Mouse (Mus musculus): Measurements from ENCODE around the gene Pcsk6. TPM values are rescaled to one million over a fixed set of nuclear protein-coding genes. Genes with fewer than 3 reads are reported as not detected.

Pcsk6 gene
- polyA plus RNA-seq, 1 experiment from 2014 or later = 2.9 TPM

DNA sequence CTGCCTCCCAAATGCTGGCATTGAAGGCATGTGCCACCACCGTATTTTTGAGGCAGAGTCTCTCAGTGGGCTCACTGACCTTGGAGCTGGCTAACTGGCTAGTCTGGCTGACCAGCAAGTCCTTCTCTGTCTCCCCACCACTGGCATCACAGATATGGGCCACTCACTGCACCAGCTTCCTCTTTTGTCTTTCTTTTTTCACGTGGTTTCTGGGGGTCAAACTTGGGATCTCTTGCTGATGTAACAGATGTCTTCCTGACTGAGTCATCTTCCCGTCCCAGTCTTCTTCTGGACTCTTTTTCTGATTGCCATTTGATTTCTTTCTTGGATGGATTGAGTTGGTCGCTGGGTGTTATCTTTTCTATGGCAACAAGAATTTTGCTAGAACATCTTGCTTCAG lies 93.0 kb downstream of the Pcsk6 start:
- Histone ChIP-seq H3K4me3 (replicated peaks) (no peak overlapping the region), H3K9me3 (replicated peaks) (no peaks in the 10 kb centered on the region), H3K27me3 (no peaks in the 10 kb centered on the region), H3K4me1 (peaks cover 12% of the 10 kb centered on the region), H3K27ac (no peak overlapping the region), H3K36me3 (no peaks in the 10 kb centered on the region), H3K9ac (no peak overlapping the region), H3K4me2 (no peak overlapping the region)
- 78% methylated on average over 4 of the region's 4 CpGs for WGBS
- no peak for ATAC-seq (replicated peaks; ENCODE audit: low FRiP score)

DNA sequence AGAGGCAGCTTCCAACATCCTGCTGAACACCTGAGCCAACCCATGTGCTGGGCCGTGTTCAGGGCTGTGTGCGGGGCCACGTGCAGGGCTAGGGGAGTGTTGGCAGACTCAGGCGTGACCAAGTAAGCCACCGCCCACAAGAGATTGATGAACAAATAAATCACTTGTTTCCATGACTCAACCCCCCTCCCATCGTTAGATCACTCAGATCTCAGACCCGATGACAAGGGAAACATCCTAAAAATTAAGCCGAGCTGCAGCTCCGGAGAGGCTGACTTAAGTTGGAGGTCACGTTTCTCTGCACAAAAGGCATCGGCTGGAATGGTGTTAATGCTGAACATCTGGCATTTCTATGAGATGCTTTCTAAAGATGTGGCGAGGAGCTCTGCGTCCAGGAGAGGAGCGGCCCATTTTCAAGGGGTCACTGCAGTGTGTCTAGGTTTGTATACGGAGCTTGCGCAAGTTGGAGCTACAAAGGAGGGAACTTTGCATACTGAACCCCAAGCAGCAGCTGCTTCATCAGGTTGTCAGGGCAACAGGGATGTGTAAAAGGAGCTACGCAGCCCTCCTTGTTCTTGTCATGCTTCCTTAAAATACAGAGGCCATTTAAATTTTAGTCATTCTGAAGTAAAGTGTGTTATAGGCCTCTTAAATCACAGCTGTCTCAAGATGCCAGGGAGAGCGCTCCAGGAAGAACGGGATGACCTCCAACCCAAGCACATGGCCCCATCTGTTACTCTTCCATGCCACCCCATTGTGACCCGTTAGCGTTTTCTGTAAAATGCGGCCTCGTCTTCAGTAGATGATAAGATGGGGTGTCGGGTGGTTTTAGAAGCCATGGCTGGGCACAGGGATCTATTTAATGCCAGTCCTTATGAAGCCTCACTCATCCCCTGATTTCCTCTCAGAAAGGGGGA lies 94.0 kb downstream of the Pcsk6 start:
- peak; percentile 67 for ATAC-seq (replicated peaks; ENCODE audit: low FRiP score)
- Histone ChIP-seq H3K4me1 (peaks cover 12% of the 10 kb centered on the region), H3K27ac (no peak overlapping the region), H3K27me3 (no peaks in the 10 kb centered on the region), H3K9ac (no peak overlapping the region), H3K4me2 (0 out of 2 replicates have a peak overlapping the region, but pooled peaks have one; percentile 23), H3K4me3 (replicated peaks) (no peak overlapping the region), H3K9me3 (replicated peaks) (no peaks in the 10 kb centered on the region), H3K36me3 (no peaks in the 10 kb centered on the region)
- 33% methylated on average over 24 of the region's 24 CpGs for WGBS

DNA sequence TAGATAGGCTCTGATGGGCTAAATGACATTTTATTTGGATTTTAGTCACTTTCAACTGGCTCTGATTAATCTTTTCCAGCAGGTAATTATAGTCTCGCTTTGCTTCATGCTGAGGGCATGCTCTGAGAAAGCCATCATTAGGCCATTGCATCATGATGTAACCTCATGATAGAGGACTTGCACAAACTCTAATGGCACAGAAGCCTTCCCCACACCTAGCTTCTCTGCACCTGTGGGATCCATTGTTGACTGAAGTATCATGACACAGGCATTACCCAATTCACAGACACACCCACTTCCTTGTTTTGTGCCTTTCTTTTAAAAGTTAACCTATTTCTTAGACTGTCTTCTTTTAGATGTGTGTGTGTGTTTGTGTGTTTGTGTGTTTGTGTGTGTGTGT lies 95.7 kb downstream of the Pcsk6 start:
- no peaks in the 10 kb centered on the region for H3K36me3 ChIP-seq
- WGBS = 88% methylated on average over 1 of the region's 1 CpGs
- no peak for ATAC-seq (replicated peaks; ENCODE audit: low FRiP score)

DNA sequence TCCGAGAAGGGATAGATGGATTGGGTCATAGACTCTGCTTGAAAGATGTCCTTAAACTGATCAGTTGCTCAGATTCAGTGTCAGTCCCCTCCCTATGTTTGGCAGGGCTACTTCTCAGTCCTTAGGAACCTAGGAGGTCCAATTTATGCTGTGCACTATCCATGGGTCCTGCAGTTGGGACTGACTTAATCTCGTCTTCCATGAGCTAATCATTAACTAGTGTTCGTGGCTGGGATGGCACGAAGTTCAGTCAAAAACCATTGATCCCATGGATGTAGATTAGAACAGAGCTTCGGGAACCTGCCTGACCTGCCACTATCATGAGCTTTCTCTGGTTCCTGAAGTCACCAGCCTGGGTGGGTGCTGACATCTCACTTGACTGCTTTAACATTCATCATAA lies 96.6 kb downstream of the Pcsk6 start:
- H3K4me3 ChIP-seq (replicated peaks) = no peak overlapping the region
- H3K4me2 ChIP-seq = no peak overlapping the region
- ATAC-seq (replicated peaks; ENCODE audit: low FRiP score) = 0 out of 2 replicates have a peak, but pooled peaks have one; percentile 43
- H3K27ac ChIP-seq = no peak overlapping the region
- no peaks in the 10 kb centered on the region for H3K36me3 ChIP-seq
- peaks cover 12% of the 10 kb centered on the region for H3K4me1 ChIP-seq
- no peaks in the 10 kb centered on the region for H3K9me3 ChIP-seq (replicated peaks)
- WGBS = 77% methylated on average over 5 of the region's 5 CpGs
- no peaks in the 10 kb centered on the region for H3K27me3 ChIP-seq
- no peak overlapping the region for H3K9ac ChIP-seq

More for the DNA sequence above, 95.7 kb downstream of the Pcsk6 start:
- no peaks in the 10 kb centered on the region for H3K9me3 ChIP-seq (replicated peaks)
- H3K27me3 ChIP-seq = no peaks in the 10 kb centered on the region
- H3K9ac ChIP-seq = no peak overlapping the region
- peaks cover 12% of the 10 kb centered on the region for H3K4me1 ChIP-seq
- H3K27ac ChIP-seq = no peak overlapping the region
- no peak overlapping the region for H3K4me3 ChIP-seq (replicated peaks)
- H3K4me2 ChIP-seq = no peak overlapping the region

DNA sequence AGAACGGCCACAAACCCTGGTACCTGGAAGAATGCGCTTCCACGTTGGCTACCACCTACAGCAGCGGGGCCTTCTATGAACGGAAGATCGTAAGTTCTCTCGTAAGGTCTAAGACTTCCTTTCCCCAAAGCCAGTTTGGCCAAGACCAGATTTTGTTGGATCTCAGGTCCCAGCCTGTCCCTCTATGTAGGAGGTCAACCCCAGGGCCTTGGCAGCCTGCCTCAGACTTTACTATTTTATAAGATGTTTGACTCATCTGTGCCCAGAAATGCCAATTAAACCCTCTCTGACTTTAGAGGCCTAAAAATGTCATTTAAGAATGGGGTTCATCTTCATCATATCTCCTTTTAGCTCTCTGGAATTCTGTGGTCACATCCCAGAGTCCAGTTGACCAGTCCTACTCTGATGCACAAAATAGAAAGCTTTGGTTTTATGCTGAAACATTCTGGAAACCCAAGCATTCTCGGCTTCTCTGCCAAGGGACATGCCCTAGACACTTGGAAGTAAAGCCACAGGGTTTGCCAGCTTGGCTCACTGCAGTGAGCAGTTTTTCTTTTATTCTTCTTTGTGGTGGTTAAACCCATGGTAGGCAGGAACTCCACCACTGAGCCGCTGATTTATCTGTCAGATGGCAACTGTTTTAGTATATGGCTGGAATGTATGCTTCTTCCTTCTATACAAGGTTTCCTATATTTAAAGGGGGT lies 97.8 kb downstream of the Pcsk6 start:
- H3K4me2 ChIP-seq = no peak overlapping the region
- peaks cover 12% of the 10 kb centered on the region for H3K4me1 ChIP-seq
- no peak overlapping the region for H3K27ac ChIP-seq
- no peaks in the 10 kb centered on the region for H3K36me3 ChIP-seq
- H3K4me3 ChIP-seq (replicated peaks) = no peak overlapping the region
- no peak for ATAC-seq (replicated peaks; ENCODE audit: low FRiP score)
- H3K9ac ChIP-seq = no peak overlapping the region
- H3K27me3 ChIP-seq = no peaks in the 10 kb centered on the region
- H3K9me3 ChIP-seq (replicated peaks) = no peaks in the 10 kb centered on the region
- WGBS = 95% methylated on average over 9 of the region's 9 CpGs

DNA sequence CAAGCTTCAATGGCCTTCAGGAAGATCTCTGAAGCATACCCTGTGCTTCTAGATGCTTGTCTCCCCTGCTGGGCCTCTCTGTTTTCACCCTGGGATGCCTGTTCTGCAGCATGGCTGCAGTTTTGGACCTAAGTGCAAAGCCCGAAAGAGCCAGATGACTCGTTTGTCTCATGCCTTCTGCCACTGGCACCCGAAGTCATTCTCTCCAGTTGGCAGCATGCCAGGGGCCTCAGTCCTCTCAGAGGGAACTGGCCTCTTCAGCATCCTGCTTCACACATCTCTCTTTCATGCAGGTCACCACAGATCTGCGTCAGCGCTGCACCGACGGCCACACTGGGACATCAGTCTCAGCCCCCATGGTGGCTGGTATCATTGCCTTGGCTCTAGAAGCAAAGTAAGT lies 101.1 kb downstream of the Pcsk6 start:
- H3K4me1 ChIP-seq = no peaks in the 10 kb centered on the region
- H3K9me3 ChIP-seq (replicated peaks) = no peaks in the 10 kb centered on the region
- no peaks in the 10 kb centered on the region for H3K27me3 ChIP-seq
- H3K36me3 ChIP-seq = no peaks in the 10 kb centered on the region
- no peak overlapping the region for H3K9ac ChIP-seq
- no peak overlapping the region for H3K4me2 ChIP-seq
- 85% methylated on average over 7 of the region's 7 CpGs for WGBS
- H3K4me3 ChIP-seq (replicated peaks) = no peak overlapping the region
- no peak overlapping the region for H3K27ac ChIP-seq
- ATAC-seq (replicated peaks; ENCODE audit: low FRiP score) = no peak

DNA sequence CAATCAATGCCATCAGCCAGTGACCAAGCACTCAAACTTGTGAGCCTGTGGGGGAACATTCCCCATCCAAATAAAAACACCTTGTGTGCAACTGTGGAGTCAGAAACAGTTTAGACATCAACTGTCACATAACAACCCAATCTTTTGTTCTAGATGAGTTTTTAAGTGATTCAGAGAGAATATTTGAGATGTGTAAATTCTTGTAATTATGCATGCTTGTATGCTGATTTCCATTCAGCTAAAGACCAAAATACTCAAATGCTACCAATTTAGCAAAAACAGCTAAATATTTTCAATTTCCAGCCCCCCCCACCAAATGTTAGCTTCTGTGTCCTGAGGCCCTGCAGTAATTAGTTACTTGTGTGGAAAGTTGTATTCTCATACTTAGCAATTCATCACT lies 102.9 kb downstream of the Pcsk6 start:
- Histone ChIP-seq H3K4me3 (replicated peaks) (no peak overlapping the region), H3K9me3 (replicated peaks) (no peaks in the 10 kb centered on the region), H3K9ac (no peak overlapping the region), H3K36me3 (no peaks in the 10 kb centered on the region), H3K4me2 (no peak overlapping the region), H3K27ac (no peak overlapping the region), H3K4me1 (no peaks in the 10 kb centered on the region), H3K27me3 (no peaks in the 10 kb centered on the region)
- no peak for ATAC-seq (replicated peaks; ENCODE audit: low FRiP score)

DNA sequence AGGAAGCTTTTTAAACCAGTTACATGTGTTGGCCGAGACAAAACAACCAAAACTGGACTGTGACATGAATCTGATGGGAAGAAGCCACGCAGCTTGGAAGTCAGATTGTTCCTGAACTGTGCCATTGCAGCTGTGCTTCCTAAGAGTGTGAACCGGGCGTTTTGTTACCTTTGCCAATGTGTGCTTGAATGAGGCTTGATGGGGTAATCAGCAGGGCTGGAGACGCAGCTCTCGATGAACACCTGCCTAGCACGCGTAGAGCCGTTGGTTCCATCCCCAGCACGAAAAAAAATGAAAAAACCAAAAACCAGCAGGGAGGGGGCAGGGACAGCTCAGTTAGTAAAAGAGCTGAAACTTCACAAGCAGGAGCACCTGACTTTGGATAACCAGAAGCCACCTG lies 109.8 kb downstream of the Pcsk6 start:
- H3K9me3 ChIP-seq (replicated peaks) = no peaks in the 10 kb centered on the region
- no peak overlapping the region for H3K4me3 ChIP-seq (replicated peaks)
- H3K4me2 ChIP-seq = no peak overlapping the region
- no peak overlapping the region for H3K9ac ChIP-seq
- ATAC-seq (replicated peaks; ENCODE audit: low FRiP score) = no peak
- H3K27me3 ChIP-seq = no peaks in the 10 kb centered on the region
- H3K36me3 ChIP-seq = no peaks in the 10 kb centered on the region
- WGBS = 86% methylated on average over 10 of the region's 10 CpGs
- no peak overlapping the region for H3K27ac ChIP-seq
- no peaks in the 10 kb centered on the region for H3K4me1 ChIP-seq

DNA sequence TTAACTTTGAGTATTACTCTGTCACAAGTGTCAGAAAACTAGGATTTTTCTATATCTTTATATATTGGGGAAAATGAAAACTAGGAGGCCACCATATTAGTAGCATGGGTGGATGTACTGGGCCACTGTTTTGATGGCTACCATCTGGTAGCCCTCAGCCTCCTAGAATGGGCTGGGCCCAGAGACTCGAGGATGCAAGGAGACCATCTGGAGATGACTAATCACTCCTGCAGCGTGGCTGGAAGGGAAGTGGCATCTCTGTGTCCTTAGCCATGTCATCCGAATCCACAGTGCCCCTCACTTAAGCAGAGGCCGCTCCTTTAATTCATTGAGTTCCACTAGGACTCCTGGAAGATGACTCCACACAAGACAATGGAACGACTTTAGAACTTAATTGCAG lies 115.8 kb downstream of the Pcsk6 start:
- Histone ChIP-seq H3K4me3 (replicated peaks) (no peak overlapping the region), H3K27ac (no peak overlapping the region), H3K4me2 (no peak overlapping the region), H3K4me1 (peaks cover 21% of the 10 kb centered on the region), H3K9me3 (replicated peaks) (no peaks in the 10 kb centered on the region), H3K9ac (no peak overlapping the region), H3K36me3 (no peaks in the 10 kb centered on the region), H3K27me3 (no peaks in the 10 kb centered on the region)
- no peak for ATAC-seq (replicated peaks; ENCODE audit: low FRiP score)
- WGBS = 48% methylated on average over 5 of the region's 5 CpGs

DNA sequence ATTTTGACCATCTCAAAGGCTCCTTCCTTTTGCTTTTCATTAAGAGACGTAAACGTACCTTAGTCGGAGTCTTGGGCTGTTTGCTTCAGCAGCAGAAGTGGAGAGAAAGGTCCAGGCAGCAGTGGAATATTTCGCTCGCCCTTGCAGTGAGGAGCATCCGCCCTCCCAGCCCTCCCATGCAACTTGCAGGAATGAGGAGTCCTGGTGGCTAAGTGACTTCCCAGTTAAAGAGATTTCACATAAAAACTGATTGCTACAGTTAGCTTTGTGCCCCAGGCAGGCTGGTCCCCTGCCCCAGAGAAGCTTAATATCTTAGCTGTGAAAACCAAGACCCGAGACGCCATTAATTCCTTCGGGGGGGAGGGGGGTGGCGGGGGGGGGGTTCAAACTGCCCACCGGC lies 116.4 kb downstream of the Pcsk6 start:
- WGBS = 58% methylated on average over 11 of the region's 11 CpGs
- H3K4me1 ChIP-seq = peaks cover 21% of the 10 kb centered on the region
- H3K9me3 ChIP-seq (replicated peaks) = no peaks in the 10 kb centered on the region
- H3K9ac ChIP-seq = no peak overlapping the region
- no peaks in the 10 kb centered on the region for H3K27me3 ChIP-seq
- no peak overlapping the region for H3K27ac ChIP-seq
- H3K4me2 ChIP-seq = no peak overlapping the region
- no peaks in the 10 kb centered on the region for H3K36me3 ChIP-seq
- ATAC-seq (replicated peaks; ENCODE audit: low FRiP score) = no peak
- H3K4me3 ChIP-seq (replicated peaks) = no peak overlapping the region

DNA sequence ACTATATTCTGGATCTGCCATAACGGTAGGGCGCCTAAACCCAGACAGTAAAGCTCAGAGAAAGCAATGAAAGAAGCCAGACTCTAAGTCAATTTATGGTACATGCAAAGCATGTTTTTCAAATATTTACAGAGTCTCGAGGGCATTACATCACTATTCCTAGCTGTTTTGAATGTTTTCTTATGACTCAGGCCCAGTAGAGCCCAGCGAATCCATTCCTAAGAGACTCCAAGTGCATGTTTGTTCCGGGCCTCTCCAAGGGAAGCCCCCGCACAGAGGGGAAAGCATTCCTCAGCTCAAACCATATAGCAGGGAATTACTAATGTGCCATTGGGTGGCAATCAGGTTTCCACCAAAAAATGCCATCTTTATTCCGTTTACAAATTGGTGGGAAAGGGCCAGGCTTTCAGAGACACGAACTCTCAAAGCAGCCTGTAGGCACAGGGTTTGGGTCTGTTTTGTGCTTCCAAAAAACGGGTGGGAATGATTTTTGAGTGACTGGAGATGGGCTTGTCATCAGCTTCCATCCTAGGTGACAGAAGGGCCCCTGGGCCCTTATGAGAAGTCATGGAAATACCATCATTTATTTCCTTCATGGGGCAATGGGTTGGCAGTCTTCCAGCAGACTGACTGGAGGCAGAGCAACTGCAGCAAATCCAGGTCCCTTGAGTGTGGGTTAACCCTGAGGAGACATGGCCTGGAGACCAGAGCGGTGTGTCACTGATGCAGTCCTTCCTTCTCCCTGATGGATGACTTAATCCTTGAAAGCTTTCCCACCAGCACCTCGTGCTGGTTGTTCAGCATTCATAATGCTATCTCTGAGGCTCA lies 117.7 kb downstream of the Pcsk6 start:
- H3K27me3 ChIP-seq = no peaks in the 10 kb centered on the region
- no peak for ATAC-seq (replicated peaks; ENCODE audit: low FRiP score)
- H3K9ac ChIP-seq = no peak overlapping the region
- WGBS = 67% methylated on average over 11 of the region's 11 CpGs
- peaks cover 21% of the 10 kb centered on the region for H3K4me1 ChIP-seq
- H3K27ac ChIP-seq = no peak overlapping the region
- H3K4me3 ChIP-seq (replicated peaks) = no peak overlapping the region
- no peaks in the 10 kb centered on the region for H3K9me3 ChIP-seq (replicated peaks)
- no peak overlapping the region for H3K4me2 ChIP-seq
- no peaks in the 10 kb centered on the region for H3K36me3 ChIP-seq

DNA sequence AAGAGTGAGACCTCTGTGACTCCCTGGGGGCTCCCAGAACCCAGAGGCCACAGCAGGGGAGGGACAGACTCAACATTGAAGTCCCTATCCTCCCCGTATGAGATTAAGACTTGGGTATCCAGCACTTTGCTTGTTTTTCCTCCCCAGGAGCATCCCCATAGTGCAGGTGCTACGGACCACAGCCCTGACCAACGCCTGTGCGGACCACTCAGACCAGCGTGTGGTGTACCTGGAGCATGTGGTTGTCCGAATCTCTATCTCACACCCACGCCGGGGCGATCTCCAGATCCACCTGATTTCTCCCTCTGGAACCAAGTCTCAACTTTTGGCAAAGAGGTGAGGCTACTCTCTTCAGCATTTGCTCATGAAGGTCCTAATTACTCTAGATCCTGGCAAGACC lies 118.5 kb downstream of the Pcsk6 start:
- Histone ChIP-seq H3K4me3 (replicated peaks) (no peak overlapping the region), H3K27ac (no peak overlapping the region), H3K4me2 (no peak overlapping the region), H3K27me3 (no peaks in the 10 kb centered on the region), H3K9ac (no peak overlapping the region), H3K36me3 (no peaks in the 10 kb centered on the region), H3K9me3 (replicated peaks) (no peaks in the 10 kb centered on the region), H3K4me1 (peaks cover 21% of the 10 kb centered on the region)
- whole genome bisulfite sequencing = 95% methylated on average over 9 of the region's 9 CpGs
- no peak for ATAC-seq (replicated peaks; ENCODE audit: low FRiP score)
